Mouse (Mus musculus): Measurements from ENCODE around the gene Rlbp1.

- TF ChIP-seq CTCF (IDR thresholded peaks at IDR 0.05): peak; percentile 33; the same call in 1 of the 2 replicates
- TF ChIP-seq EP300 (IDR thresholded peaks at IDR 0.05): 0 out of 2 replicates have a peak, but pooled peaks have one; percentile 10
Observed at GRCm38 (mm10) chr7:79391883-79392649, 5.2 kb upstream of the Rlbp1 start, which contains the start of gene Fanci.
